In the genomic region with DNA sequence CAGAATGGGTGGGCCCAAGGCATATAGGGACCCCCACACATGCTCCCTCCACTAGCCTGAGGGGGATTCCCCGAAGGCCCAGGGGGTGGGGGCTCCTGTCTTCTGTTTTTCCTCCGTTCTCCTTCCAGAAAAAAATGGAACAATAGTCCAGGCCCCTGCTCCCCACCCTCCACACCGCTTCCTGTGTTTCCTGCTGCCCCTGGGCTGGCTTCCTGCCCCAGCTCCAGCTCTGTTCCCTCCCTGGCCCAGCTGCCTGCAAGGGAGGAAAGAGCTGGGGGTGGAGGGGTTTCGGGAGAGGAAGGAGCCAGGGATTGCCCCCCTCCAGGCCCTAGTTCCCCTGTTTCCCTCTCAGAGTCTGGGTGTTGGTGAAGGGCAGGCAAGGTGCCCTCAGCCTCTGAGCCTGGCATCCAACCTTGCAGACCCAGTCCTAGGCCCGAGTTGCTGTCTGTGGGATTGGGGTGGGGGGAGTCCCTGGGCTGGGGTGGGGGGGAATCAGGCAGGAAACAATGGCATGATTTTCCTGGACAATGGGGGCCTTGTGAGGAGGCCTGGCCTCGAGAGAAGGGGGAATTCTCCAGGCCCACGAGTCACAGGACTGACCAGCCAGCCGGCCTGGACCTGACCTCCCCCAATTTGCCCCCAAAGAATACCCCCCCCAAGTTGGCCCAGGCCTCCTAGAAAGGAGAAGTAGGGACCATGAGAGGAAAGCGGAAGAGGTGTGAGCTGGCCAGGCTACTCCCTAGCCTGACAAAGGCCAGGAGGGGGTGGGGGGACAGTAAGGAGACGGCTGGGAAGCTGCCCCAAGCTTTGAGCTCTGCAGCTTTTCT, we compare ENCODE assay signal across 8 mouse cellular contexts. TPM values are rescaled to one million over a fixed set of nuclear protein-coding genes. Genes with fewer than 3 reads are reported as not detected.
DNase-seq lines count a peak whose midpoint lies in the region; TF ChIP-seq lines count a peak whose summit lies in the region.

No protein-coding gene starts in this region.

- intact Hi-C loops in left cerebral cortex, postnatal 25 days (cut with DNase I), result no loop called here

- DNase-seq in layer of hippocampus, adult 2 months (ENCODE audit: low spot score in 2 of 2), result no peak
- DNase-seq in layer of hippocampus, postnatal 25 days (ENCODE audit: extremely low spot score in 1 of 2, low spot score in 1 of 2), result no peak
- peak; percentile 72 to 93 for DNase-seq in heart, adult 18-20 months
- peak; percentile 61 for DNase-seq in kidney, adult 11 months
- peak; percentile 79 to 83 for DNase-seq in lung, adult 18-20 months
- peak; percentile 53 for DNase-seq in skeletal muscle tissue, adult 2 months (ENCODE audit: low read depth, low spot score)
- DNase-seq in left cerebral cortex, postnatal 25 days (ENCODE audit: low spot score in 2 of 2), result no peak
- DNase-seq in left cerebral cortex, adult 9 months (ENCODE audit: low spot score in 2 of 2), result no peak

- peak overlapping the region; percentile 72 for H3K4me3 ChIP-seq in layer of hippocampus, adult 2 months

- peak overlapping the region; percentile 93 for H3K27ac ChIP-seq in layer of hippocampus, adult 2 months

- TF ChIP-seq CTCF in layer of hippocampus, adult 2 months (conservative IDR thresholded peaks at IDR 0.05), result no peak

RNA-seq across cellular contexts. Expression of a gene that starts 3.6 kb away (rescaled TPM):
- total RNA-seq in layer of hippocampus, adult 2 months (2021), result 10 to 100 TPM; 69.1 to 78.8 TPM
- 10 to 100 TPM; 59.8 to 73.9 TPM for total RNA-seq in layer of hippocampus, postnatal 25 days (2021)
- 10 to 100 TPM; 17.3 to 18.4 TPM for total RNA-seq in heart, adult 18-20 months (2021)
- 10 to 100 TPM; 63.6 to 67.9 TPM for total RNA-seq in left cerebral cortex, postnatal 25 days (2021)

RNA-seq across cellular contexts. Expression of a gene that starts 3.8 kb away (rescaled TPM):
- 10 to 100 TPM; 20.2 to 20.4 TPM for total RNA-seq in layer of hippocampus, adult 2 months (2021)
- total RNA-seq in layer of hippocampus, postnatal 25 days (2021), result 10 to 100 TPM; 17.4 to 21.1 TPM
- total RNA-seq in heart, adult 18-20 months (2021), result 10 to 100 TPM; 21.5 to 25.2 TPM
- 10 to 100 TPM; 16.1 to 17.2 TPM for total RNA-seq in left cerebral cortex, postnatal 25 days (2021)

RNA-seq across cellular contexts. Expression of a gene that starts 11.9 kb away (rescaled TPM):
- under 1 TPM in 1 of 2 experiments, not detected in 1; 0.36 TPM for total RNA-seq in layer of hippocampus, adult 2 months (2021)
- total RNA-seq in layer of hippocampus, postnatal 25 days (2021), result not detected
- total RNA-seq in heart, adult 18-20 months (2021), result not detected
- not detected for total RNA-seq in left cerebral cortex, postnatal 25 days (2021)

RNA-seq across cellular contexts. Expression of a gene that starts 28.8 kb away (rescaled TPM):
- total RNA-seq in layer of hippocampus, adult 2 months (2021), result 10 to 100 TPM; 16.5 to 17.5 TPM
- 10 to 100 TPM; 15.3 to 16.1 TPM for total RNA-seq in layer of hippocampus, postnatal 25 days (2021)
- 10 to 100 TPM; 20.3 to 24.1 TPM for total RNA-seq in heart, adult 18-20 months (2021)
- total RNA-seq in left cerebral cortex, postnatal 25 days (2021), result 10 to 100 TPM; 14.5 to 18.7 TPM

RNA-seq across cellular contexts. Expression of a gene that starts 33.8 kb away (rescaled TPM):
- total RNA-seq in layer of hippocampus, adult 2 months (2021), result 10 to 100 TPM; 11.8 to 17.7 TPM
- total RNA-seq in layer of hippocampus, postnatal 25 days (2021), result 10 to 100 TPM; 14.6 to 17.2 TPM
- 100 to 1,000 TPM; 134 to 144 TPM for total RNA-seq in heart, adult 18-20 months (2021)
- 10 to 100 TPM; 24.6 to 27.3 TPM for total RNA-seq in left cerebral cortex, postnatal 25 days (2021)

Comparison
In these comparisons a context has a peak if more than half of its experiments do, and no peak if none do; other contexts are left out.
1. DNase-seq: peak in heart, adult 18-20 months (2 of 2), kidney, adult 11 months (single experiment), lung, adult 18-20 months (2 of 2) and skeletal muscle tissue, adult 2 months (single experiment); none in layer of hippocampus, adult 2 months (0 of 2), layer of hippocampus, postnatal 25 days (0 of 2), left cerebral cortex, postnatal 25 days (0 of 2) and left cerebral cortex, adult 9 months (0 of 2).